Mouse (Mus musculus) lung, postnatal 14 days (tissue): Measurements from ENCODE around the gene Klhl33.
A peak's percentile ranks its signal among the peaks of the same experiment; 100 is the strongest.
"Not testable (repeated sequence)": the region's sequence is repeated elsewhere in the genome, so short reads cannot be mapped to it uniquely, and the experiment has no call there.

Source experiments
- DNase-seq: peaks from one replicate; pipeline ENCODE4 v3.0.0; 2021

Klhl33 gene

DNA sequence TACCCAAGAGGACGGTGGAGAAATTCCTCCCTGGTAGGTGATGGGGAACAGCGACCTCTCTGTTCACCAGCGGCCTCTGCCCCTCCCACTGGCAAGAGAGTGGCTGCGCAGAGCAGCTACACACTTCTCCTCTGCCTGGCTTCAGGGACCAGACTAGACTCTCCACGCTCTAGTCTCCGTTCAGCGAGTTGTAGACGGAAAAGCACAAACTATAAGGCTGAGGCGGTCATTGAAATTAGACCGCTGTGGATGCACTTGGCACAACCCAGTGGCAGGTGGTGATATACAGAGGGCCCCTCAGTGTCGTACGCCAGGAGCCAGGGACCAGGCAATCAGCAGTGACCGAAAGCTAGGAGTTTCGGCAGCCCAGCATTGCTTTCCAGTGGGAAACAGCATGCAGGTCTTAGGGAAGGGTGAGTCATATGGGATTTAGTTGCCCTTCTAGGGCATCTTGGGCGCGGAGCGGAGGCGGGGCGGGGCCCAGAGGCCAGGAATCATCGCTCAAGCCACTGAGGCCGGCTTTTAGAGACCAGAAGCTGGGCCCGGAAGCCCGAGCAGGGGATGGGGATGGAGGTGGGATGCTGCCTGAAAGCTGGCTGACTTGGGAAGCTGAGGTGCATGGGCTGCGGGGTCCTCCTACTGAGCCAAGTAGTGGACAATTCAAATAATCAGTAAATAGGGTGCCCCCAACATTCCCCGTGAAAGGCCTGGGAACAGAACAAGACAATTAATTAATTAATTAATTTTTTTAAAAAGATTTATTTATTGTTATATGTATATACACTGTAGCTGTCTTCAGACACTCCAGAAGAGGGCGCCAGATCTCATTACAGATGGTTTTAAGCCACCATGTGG lies 6.9 kb upstream of the Klhl33 start:
- DNase-seq: peak; percentile 39

DNA sequence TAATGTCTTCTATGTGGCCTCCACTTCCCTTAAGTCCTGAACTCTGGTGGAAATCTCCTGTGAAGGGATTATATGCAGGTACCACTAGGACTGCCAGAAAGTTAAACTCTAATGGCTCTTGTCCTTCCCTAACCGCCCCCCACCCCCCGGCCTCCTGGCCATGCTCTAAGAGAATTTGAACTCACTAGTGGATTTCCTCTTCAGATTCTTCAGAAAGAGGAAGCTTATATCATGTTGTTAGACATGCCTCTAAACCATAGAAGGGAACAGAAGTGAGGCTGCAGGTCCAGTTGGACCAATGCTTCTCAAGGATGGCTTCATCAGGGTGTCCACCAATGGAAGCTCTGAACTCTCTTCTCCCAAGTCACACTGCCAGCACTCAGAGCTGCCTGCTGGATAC lies 685 bp upstream of the Klhl33 start:
- DNase-seq: not testable (repeated sequence)

DNA sequence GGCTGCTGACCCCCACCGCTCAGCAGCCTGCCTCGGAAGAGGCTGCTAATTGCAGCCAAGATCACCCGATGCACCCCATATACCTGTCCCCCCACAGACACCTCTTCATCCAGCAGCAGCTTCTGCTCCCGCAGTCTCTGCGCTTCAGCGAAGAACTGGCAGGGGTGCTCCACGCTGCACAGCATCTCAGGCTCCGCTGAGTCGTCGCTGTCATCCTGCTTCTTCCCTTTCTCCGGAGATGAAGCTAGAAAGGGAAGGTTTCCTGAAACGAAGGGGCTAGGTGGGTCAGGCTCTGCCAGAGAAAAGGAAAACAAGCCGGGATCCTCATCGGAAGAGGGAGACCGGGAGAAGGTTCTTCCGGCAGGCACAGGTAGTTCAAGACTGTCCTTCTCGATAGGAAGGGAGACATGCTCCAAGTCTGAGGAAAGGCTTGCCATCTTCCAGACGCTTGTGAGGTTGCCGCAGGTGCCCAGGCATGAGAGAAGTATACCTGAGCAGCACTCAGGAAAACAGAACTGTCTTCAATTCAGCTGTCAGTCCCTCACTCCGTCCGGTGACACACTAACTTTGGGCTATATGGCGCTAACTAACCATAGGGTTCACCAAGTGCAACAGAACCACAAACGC lies 447 bp downstream of the Klhl33 start:
- no peak for DNase-seq

DNA sequence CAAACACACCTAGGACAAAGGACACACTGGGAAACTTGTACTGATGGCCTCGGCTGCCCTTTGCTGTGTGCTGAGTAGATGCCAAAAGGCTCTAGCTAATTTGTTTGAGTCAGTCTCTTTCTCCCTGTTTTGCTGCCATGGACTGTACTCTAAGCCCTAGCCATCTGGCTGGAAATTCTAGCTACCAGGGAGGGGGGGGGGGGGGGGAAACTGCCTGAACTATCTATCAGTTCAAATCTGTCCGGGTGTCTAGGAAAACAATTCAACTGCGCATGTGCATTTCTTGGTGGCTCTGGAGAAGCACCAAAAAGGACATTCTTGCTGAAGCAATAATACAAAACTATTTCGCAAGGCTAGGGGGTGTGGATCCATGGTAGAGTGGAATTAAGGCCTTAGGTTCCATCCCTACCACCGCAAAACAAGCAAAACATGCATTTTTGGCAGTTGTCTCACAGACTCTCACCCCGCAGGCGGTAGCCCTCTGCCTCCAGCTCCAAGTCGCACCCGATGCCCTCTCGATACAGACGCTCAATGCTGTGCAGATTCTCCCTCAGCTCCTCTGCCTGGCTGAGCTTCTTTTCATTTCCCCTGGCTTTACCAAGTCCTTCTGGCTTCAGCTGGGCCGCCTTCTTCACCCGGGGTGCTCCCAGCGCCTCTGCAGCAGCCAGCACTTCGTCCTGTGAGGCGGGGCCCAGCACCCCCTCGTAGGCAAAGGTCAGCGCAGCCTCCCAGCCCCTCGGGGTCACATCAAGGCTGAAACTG lies 1.1 kb downstream of the Klhl33 start:
- peak; percentile 72 for DNase-seq

DNA sequence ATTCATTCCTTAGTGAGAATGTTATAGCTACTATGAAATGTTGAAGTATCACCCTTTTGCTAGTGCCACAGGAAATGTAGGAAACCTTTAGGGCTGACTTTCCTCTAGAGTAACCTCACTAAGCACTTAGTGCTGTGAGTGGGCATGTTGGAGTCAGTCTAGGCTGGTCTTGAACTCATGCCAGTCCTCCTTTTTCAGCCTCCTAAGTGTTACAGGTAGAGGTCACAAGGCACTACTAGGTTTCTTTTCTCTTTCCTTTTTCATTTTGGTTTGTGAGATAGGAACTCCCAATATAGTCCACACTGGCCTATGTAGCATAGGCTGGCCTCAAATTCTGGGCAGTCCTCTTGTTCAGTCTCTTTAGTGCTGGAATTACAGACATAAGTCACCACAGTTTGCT lies 1.9 kb downstream of the Klhl33 start:
- DNase-seq: no peak

DNA sequence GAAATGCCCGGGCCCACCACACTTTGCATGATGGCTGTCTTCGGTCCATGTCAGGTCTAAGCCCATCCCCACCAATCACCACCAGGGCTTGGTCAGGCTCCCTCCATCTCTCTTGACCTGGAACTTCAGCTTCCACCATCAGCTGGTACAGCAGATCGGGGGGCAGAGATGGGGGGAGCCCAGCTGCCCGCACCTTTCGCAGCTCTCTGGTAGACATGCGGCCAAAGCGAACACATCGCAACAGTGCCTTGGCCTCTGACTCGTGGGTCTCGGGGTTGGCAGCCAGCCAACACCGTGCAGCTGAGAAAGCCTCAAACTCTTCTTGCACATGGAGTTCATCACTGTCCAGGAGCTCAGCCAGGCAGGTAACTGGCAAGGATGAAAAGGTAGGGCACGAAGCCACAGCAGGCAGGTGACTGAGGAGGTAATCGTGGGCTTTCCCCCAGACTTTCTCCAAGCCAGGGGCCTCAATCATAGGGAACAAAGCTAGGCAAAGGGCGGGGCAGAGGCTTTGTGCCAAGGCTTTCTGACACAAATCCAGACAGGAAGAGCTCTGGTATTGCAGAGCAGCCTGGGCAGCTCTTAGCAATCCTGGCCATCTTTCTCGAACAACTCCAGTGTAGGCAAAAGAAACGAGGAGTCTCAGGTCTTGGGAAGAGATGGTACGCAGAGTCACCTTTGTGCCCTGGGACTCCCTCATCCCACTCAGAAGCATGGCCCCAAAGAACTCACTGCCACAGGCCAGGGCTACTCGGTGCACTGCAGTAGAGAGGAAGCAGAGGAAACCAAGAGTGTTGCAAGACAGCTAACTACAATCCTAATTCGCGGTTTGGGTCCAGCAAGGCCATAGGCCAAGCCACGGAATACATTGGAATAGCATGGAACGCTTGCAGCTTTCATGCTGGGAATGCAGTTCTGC lies 4.5 kb downstream of the Klhl33 start:
- peak; percentile 54 for DNase-seq

DNA sequence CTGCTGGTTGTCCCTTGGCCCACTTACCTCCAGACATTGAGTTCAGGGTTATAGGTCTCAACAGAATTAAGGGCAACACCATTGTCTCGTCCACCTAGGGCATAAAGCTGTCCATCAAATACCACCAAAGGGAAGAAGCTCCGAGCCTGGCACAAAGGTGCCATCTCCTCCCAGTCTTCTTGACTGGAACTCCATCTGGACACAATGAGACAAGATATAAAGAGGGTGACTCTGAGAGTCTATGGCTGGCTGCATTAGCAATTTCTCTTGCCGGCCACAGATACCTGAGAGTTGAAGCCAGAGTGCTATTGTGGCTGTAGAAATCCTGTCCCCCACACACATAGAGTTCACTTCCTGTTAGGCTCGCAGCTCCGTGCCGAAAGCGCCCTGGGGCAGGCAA lies 5.2 kb downstream of the Klhl33 start:
- no peak for DNase-seq

DNA sequence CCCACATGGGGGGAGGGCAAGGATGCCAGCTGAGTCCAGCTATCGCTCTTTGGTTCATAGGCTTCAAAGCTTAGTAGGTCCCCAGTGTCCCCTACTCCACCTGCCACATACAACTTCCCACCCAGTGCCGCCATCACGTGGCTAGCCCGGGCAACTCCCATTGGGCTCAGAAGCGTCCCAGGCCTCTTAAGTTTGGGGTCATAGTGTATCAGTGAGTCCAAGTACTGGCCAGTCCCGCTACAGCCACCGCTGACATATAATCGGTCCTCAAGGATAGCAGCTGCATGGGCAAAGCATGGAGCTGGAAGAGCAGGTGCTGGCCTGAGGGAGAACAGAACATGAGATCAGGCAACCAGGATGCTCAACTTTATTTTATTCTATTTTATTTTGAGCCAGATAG lies 5.7 kb downstream of the Klhl33 start:
- DNase-seq: no peak

DNA sequence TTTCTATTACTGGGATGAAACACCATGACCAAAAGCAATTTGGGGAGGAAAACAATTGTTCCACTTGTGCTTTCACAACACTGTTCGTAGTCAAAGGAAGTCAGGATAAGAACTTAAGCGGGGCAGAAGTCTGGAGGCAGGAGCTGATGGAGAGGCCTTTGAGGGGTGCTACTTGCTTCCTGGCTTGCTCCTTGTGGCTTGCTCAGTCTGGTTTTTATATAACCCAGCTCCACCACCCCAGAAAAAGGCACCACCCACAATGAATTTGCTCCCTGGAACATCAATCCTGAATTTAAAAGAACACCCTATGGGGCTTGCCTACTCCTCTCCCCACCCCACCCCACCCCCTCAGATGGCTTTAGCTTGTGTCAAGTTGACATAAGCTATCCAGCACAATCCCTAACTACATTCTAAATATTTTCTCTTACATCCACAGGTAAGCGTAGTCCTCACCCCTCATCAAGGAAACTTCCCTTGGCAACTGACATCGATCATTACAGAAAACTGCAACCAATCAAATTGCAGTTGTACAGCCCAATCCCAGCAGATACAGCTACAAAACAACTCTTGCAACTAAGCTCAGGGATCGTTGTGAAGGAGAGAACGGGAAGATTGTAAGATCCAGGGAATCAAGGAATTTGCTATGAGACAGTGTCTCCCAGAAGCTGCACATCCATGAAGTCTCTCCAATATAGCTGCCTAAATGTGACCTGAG lies 20.9 kb downstream of the Klhl33 start:
- no peak for DNase-seq

DNA sequence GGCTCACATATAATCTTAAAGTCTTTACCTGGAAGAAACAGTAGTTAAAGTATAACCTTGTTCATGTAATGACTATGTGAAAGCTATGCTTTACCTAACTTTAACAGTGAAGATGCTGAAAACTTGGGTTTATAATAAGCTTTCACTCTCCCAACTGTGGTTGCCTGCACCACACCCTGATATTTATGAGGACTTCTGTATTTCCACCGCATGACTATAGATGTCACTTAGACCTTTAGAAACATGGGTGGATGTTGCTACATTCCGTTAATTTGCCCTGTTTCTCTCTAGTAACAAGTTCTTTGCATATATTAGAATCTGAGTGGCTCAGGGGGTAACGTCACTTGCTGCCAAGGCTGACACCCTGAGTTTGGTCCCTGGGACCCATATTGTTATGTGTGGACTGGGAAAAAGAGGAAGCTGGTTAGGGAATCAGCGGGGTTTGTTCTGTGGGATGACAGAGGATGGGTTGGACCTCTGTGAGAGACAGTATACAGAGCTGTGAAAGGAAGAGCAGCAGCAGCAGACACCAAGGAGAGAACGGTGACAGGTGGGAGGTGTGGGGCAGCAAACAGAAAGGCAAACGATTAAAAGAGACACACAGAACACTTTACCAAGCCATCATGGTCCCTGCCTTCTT lies 21.6 kb downstream of the Klhl33 start:
- no peak for DNase-seq

DNA sequence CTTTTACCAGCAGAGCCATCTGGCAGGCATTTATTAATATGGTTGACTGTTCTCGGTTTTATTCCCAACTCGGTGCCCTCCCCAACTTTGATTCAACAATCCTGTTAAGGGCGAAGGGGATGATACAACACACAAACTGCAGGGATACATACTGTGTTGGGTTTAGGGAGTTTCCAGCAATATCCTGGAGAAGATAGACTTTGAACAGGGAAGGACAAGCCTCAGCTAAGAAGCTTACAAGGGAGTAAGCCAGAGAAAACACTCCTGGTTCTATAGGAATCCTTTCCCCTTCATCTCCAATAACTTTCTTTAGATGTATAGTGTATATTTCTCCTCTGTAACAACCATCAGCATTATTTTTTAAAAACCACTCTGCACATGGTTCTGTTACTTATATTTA lies 22.1 kb downstream of the Klhl33 start:
- no peak for DNase-seq

DNA sequence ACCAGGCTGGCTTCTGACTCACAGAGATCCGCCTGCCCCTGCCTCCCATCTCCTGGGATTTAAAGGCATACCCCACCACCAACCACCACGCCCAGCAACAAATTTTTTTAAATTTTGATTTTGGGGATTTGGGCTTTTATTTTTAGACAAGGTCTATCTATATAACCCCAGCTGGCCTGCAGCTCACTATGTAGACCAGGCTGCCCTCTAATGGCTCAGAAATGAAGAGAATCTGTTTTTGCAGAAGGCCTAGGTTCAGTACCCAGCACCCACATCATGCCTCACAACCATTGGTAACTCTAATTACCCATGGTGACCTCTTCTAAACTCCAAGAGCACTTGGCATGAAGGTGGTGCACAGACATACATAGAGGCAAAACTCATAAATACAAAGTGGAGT lies 26.0 kb downstream of the Klhl33 start:
- DNase-seq: no peak

DNA sequence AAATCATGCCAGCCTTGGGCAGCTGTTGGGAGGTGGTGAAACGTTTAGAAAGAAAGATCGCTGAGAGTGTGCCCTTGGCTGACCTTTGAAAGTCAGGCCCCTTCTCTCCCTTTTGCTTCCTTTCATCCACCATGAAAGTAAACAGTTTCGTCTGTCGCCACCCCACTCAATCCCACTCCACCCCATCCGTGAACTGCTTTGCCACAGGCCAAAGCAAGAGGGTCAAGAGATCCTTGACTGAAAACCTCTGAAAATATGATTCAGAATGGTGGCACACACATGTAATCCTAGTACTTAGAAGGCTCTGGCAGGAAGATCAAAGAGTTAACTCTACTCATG lies 26.5 kb downstream of the Klhl33 start:
- DNase-seq: peak; percentile 39

DNA sequence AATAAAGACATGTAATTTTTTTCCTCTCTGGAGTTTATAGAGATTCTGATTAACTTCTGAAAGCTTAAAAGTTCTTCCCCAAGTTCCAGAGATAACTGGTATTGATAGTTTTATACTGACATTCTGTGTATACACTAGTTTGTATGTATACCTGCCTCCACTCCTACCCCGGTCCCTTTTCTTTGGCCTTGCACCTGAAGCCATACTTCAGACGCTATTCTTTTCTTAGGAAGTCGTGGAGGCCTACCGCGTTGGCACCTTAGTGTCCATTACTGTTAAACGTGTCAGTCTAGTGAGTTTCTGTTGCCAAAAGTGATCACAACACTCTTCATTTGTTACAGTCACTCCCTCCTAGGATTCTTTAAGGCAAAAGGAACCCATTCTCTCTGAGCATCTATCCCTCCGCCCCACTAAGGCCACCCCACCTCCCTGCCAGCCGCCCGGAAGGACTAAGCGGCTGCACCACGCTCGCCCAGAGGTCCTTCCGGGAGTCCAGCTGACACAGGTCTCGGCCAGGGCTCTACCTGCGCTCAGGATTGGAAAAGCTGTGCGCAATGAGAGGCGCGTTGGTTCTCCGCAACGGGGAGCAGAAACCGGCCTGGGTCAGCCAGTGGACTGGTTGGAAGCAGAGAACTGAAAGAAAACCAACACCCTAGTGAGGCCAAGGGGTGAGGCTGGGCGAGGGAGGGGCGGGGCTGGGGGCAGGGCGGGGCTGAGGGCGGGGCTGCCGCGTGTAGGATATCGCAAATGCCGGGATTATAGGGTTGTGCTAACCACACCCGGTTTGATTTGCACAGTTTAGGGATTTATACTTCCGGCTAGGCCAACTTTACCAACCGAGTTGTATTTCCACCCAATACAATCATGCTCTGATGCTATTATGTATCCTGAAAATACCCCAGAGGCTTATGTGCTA lies 27.2 kb downstream of the Klhl33 start, which contains the start of gene Tep1:
Gene Tep1, minus strand, starts transcription at position 672 of the 916 bp plus-strand sequence.
- peak; percentile 70 for DNase-seq

DNA sequence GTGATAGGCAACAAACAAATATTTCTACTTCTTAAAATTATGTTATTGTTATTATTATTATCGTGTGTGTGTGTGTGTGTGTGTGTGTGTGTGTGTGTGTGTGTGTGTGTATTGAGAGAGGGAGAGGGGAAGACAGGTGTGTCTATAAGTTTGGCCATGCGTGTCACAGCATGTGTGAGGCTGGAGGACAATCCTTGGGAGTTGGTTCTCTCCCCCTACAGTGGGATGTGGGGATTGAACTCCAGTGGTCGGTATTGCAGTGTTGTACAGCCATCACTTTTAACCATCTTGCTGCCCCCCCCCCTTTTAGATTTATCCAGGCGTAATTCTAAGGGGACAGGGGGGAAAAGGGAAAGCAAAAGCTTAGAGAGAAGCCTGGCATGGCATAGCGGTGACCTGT lies 28.7 kb downstream of the Klhl33 start:
- DNase-seq: no peak

DNA sequence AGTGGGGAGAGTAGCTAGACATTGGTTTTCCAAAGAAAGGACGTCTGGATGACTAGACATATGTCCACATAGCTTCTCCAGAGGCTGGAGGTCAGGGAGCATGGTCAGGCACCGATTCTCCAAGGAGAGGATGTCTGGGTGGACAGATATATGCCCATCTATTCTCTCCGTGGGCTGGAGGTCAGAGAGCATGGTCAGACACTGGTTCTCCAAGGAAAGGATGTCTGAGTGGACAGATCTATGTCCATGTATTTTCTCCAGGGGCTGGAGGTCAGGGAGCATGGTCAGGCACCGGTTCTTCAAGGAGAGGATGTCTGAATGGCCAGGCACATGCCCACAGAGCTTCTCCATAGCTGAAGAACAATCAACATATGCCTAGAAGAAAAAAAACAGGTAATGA lies 29.1 kb downstream of the Klhl33 start:
- DNase-seq: no peak

DNA sequence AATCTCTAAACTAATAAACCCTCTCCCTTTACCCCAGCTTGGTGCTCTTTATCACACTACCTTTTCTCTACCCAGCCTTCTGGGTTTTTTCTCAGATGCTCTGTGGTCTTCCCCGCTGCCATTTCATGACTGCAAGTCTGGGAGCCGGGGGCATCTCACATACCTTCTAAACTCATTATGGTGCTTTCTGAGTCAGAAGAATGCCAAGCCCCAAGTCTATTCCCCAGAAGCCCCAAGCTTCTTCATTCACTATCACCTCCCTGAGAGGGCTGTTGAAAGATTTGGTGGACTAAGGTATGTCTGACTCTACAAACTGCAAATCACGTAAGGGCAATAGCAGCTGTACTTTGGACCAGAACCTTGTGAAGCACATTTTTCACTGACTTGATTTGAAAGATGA lies 30.3 kb downstream of the Klhl33 start:
- DNase-seq: no peak

DNA sequence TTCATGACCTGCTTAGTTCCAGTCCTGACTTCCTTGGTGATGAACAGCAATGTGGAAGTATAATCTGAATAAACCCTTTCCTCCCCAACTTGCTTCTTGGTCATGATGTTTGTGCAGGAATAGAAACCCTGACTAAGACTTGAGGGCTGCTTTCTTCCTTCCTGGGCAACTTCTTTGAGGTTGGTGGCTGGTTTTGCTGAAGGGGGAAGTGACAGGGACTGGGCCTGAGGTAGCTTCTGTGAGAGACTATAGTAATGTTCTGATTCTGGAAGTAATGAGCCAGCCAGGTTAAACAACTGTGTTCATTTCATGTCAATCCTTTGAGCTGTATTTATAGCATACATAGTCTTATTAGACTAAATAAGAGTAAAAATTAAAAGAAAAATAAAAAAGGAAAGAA lies 32.3 kb downstream of the Klhl33 start:
- not testable (repeated sequence) for DNase-seq

DNA sequence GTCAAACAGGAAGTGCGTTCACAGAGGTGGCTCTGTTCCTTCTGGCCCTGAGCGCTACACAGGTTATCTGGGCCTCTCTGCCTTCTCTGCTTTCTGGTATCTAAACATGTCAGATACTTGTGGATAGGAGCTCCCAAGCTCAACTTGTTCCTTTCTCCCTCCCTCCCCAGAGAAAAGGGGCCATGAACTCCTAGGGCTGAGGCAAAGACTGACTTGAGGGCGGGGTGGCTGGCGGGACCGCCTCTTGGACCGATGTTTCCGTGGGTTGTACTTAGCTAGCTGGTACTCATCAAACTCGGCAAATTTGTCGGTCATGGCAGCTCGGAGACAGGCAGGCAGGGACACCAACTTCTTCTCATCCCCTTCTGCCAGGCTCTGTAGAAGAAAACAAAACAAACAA lies 34.7 kb downstream of the Klhl33 start:
- no peak for DNase-seq

DNA sequence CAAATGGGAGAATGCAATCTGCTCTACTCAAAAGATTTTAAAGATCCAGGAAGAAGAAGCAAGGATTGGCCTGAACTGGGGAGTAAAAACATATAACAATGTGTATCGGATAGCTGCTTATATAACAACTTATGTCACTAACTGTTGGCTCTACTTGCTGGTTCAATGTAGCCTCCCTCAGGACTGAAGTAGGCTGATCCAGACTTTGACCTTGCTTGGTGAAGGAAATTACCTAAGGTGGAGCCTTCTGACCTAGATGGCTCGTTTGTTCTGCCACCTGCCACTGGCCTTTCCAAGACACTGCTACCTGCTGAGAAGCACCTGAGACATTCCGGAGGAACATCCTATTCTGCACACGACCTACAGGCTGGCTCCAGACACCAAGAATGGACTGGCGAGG lies 41.5 kb downstream of the Klhl33 start:
- DNase-seq: no peak
